Mouse (Mus musculus): Measurements from ENCODE around the gene Ksr1. TPM values are rescaled to one million over a fixed set of nuclear protein-coding genes. Genes with fewer than 3 reads are reported as not detected.

The Ksr1 gene
- total and polyA plus RNA-seq, 3 experiments: 22.5 to 73.1 (median 61.2) TPM

DNA sequence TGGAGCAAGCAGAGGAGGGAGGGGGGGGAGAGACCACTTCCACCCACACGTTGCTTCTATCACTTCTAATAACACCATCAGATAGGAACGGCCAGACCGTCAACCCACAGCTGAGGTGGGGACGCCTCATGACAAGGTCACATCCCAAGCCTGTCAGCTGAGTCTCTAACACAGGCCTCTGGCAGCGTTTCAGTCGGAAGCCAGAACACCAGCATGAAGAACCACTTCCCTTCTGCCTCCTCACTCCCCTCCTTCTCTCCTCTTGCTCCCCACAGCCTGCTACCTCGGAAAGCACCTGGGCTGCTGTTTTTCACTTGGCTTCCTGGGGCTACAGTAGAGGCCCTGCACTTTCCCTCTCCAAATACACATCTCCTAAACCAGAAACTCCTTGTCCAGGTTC lies 53.4 kb downstream of the Ksr1 start (continued):
- TF ChIP-seq MEF2A (IDR thresholded peaks at IDR 0.05; ENCODE audit: borderline replicate concordance, low read depth, low read length): no peak
- no peak for TF ChIP-seq ZKSCAN1 (IDR thresholded peaks at IDR 0.05; ENCODE audit: borderline replicate concordance, low read depth, low read length)
- peak; percentile 60; the same call in 1 of the 2 replicates for TF ChIP-seq EP300 (IDR thresholded peaks at IDR 0.05; ENCODE audit: low read length)
- TF ChIP-seq NELFE (IDR thresholded peaks at IDR 0.05; ENCODE audit: low read depth, low read length): no peak
- no peak for TF ChIP-seq USF1 (IDR thresholded peaks at IDR 0.05; ENCODE audit: low read depth, low read length)

DNA sequence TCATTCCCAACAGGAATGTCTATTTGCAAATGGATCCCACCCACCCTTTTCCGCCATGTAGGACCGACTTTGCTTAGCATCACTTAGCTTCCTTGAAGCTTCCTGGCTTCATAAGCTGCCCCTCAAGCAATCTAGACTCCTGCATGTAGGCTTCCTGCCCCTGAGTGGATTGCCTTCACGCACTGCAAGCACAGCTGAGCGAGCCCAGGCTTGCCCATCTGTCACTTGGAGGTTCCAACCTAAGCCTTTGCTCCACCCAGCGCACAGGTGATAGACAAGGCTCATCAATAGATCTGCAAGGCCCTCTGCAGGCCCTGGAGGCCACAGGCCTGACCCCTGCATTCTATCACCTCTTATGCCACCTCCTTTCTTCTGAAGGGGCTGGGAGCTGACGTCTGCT lies 54.0 kb downstream of the Ksr1 start:
- H3K27me3 ChIP-seq (replicated peaks): no peaks in the 10 kb centered on the region
- in situ Hi-C loops (cut with MboI; ENCODE audit: low pct_ligation_motif_present, low pct_unique_long_range_greater_than_20kb, low sequenced_read_pairs): no loop called here
- H3K4me2 ChIP-seq (ENCODE audit: insufficient read depth, low read depth, poor library complexity, severe bottlenecking): no peak overlapping the region
- peaks cover 43% of the 10 kb centered on the region for H3K79me2 ChIP-seq (replicated peaks; ENCODE audit: control insufficient read depth, extremely low read depth, insufficient read depth, poor library complexity, severe bottlenecking)
- H3K9me3 ChIP-seq (replicated peaks; ENCODE audit: low read length): no peaks in the 10 kb centered on the region
- H3K27ac ChIP-seq (ENCODE audit: insufficient read depth, low read depth): peak overlapping the region; percentile 77
- H3K36me3 ChIP-seq (replicated peaks in 1 of 2; ENCODE audit: control insufficient read depth in 1 of 2, insufficient read depth in 1 of 2, low read length in 1 of 2): peaks cover 9 to 67% of the 10 kb centered on the region in 2 experiments
- H3K4me3 ChIP-seq (replicated peaks in 1 of 3; ENCODE audit: low read depth in 2 of 3, low read length in 2 of 3, poor library complexity in 1 of 3): peak overlapping the region in 1 of 3 experiments; percentile 13
- H3K4me1 ChIP-seq (ENCODE audit: control insufficient read depth in 1 of 2, insufficient read depth in 2 of 2): peaks cover 69 to 95% of the 10 kb centered on the region in 2 experiments
- DNase-seq (ENCODE audit: extremely low read depth): no peak
- H3K9ac ChIP-seq (ENCODE audit: insufficient read depth, low read depth): no peak overlapping the region
- dilution Hi-C loops (cut with MboI; ENCODE audit: extremely low pct_ligation_motif_present, extremely low pct_unique_long_range_greater_than_20kb, low sequenced_read_pairs): no loop called here
- TF ChIP-seq MAX (IDR thresholded peaks at IDR 0.05; ENCODE audit: low read length): 0 out of 2 replicates have a peak, but pooled peaks have one; percentile 22
- no peak for TF ChIP-seq USF2 (conservative IDR thresholded peaks at IDR 0.05; ENCODE audit: low read depth, low read length)
- peak; percentile 64 for TF ChIP-seq ETS1 (conservative IDR thresholded peaks at IDR 0.05; ENCODE audit: low read depth, low read length)
- peak; percentile 5 for TF ChIP-seq RAD21 (IDR thresholded peaks at IDR 0.05; ENCODE audit: low read depth, low read length)
- TF ChIP-seq MAFK (IDR thresholded peaks at IDR 0.05; ENCODE audit: insufficient replicate concordance, low read length): no peak
- no peak for TF ChIP-seq EP300 (IDR thresholded peaks at IDR 0.05; ENCODE audit: low read length)
- TF ChIP-seq KAT2A (IDR thresholded peaks at IDR 0.05; ENCODE audit: insufficient replicate concordance, low read length): no peak
- peak; percentile 57; the same call in 1 of the 2 replicates for TF ChIP-seq TCF12 (IDR thresholded peaks at IDR 0.05; ENCODE audit: low read depth, low read length)
- TF ChIP-seq HCFC1 (IDR thresholded peaks at IDR 0.05; ENCODE audit: low read depth, low read length): no peak
- TF ChIP-seq BHLHE40 (IDR thresholded peaks at IDR 0.05; ENCODE audit: low read depth, low read length): no peak; the same call in 1 of the 2 replicates
- TF ChIP-seq NRF1 (IDR thresholded peaks at IDR 0.05; ENCODE audit: low read depth, low read length): no peak
- no peak for TF ChIP-seq CHD2 (IDR thresholded peaks at IDR 0.05; ENCODE audit: low read length)
- TF ChIP-seq CTCF (conservative IDR thresholded peaks at IDR 0.05 in 1 of 2, IDR thresholded peaks at IDR 0.05 in 1 of 2; ENCODE audit: low read depth in 2 of 2, low read length in 2 of 2): 0 out of 4 replicates have a peak, but pooled peaks of 1 of the 2 experiments have one; percentile 11
- TF ChIP-seq ZNF384 (IDR thresholded peaks at IDR 0.05; ENCODE audit: low read depth, low read length): no peak
- no peak for TF ChIP-seq PAX5 (IDR thresholded peaks at IDR 0.05; ENCODE audit: low read length)
- TF ChIP-seq ZMIZ1 (IDR thresholded peaks at IDR 0.05; ENCODE audit: low read depth, low read length): no peak
- TF ChIP-seq JUND (conservative IDR thresholded peaks at IDR 0.05; ENCODE audit: low read depth, low read length): no peak
- no peak for TF ChIP-seq E2F4 (IDR thresholded peaks at IDR 0.05; ENCODE audit: insufficient replicate concordance, low read depth, low read length)
- no peak for TF ChIP-seq TBP (conservative IDR thresholded peaks at IDR 0.05; ENCODE audit: low read depth, low read length)
- no peak for TF ChIP-seq JUN (IDR thresholded peaks at IDR 0.05; ENCODE audit: insufficient read depth, low read depth, low read length)
- no peak for TF ChIP-seq MEF2A (IDR thresholded peaks at IDR 0.05; ENCODE audit: borderline replicate concordance, low read depth, low read length)
- TF ChIP-seq IRF4 (IDR thresholded peaks at IDR 0.05; ENCODE audit: low read depth, low read length): no peak; the same call in 1 of the 2 replicates
- no peak for TF ChIP-seq GABPA (IDR thresholded peaks at IDR 0.05; ENCODE audit: insufficient replicate concordance, low read depth, low read length)
- TF ChIP-seq MAZ (IDR thresholded peaks at IDR 0.05; ENCODE audit: low read depth, low read length): no peak
- TF ChIP-seq ZKSCAN1 (IDR thresholded peaks at IDR 0.05; ENCODE audit: borderline replicate concordance, low read depth, low read length): no peak
- TF ChIP-seq CHD1 (IDR thresholded peaks at IDR 0.05; ENCODE audit: low read depth, low read length): peak; percentile 97
- no peak for TF ChIP-seq RCOR1 (conservative IDR thresholded peaks at IDR 0.05; ENCODE audit: low read depth, low read length)
- no peak for TF ChIP-seq USF1 (IDR thresholded peaks at IDR 0.05; ENCODE audit: low read depth, low read length)
- no peak for TF ChIP-seq SIN3A (IDR thresholded peaks at IDR 0.05; ENCODE audit: low read length)
- no peak for TF ChIP-seq ZC3H11A (IDR thresholded peaks at IDR 0.05; ENCODE audit: low read depth, low read length)
- TF ChIP-seq POLR2AphosphoS2 (IDR thresholded peaks at IDR 0.05; ENCODE audit: low read depth, low read length): no peak
- no peak for TF ChIP-seq POLR2A (IDR thresholded peaks at IDR 0.05; ENCODE audit: low read depth, low read length)
- TF ChIP-seq NELFE (IDR thresholded peaks at IDR 0.05; ENCODE audit: low read depth, low read length): no peak
- no peak for TF ChIP-seq UBTF (IDR thresholded peaks at IDR 0.05; ENCODE audit: low read depth, low read length)
- no peak for TF ChIP-seq MXI1 (IDR thresholded peaks at IDR 0.05; ENCODE audit: low read depth, low read length)
- TF ChIP-seq SMC3 (IDR thresholded peaks at IDR 0.05; ENCODE audit: low read depth, low read length): peak; percentile 30
- TF ChIP-seq MYC (IDR thresholded peaks at IDR 0.05; ENCODE audit: low read depth, low read length): no peak
